Mouse (Mus musculus): ENCODE results near the gene Acot11.
A peak's percentile ranks its signal among the peaks of the same experiment; 100 is the strongest.

The Acot11 gene

DNA sequence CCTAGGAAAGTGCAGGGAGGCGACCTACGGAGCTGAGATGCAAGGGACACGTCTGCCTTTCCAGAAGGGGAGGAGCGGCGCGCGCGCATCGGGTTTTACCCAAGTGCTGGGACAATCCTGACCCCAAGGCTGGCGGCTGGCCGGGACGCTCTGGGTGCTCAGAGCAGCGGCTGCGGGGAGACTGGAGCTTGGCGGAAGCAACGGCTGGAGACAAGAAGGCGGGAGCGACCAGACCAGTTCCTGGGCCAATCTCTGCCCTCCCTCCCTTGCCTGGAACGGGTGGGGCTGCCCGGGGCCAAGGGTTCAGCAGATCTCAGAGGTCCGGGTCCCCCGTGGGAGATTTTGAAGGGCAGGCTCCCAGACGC is at the start of gene Acot11:
Acot11 (minus strand) TSS at position 89 of the 365 bp plus-strand sequence.
- DNase-seq = peak; percentile 77 to 85

DNA sequence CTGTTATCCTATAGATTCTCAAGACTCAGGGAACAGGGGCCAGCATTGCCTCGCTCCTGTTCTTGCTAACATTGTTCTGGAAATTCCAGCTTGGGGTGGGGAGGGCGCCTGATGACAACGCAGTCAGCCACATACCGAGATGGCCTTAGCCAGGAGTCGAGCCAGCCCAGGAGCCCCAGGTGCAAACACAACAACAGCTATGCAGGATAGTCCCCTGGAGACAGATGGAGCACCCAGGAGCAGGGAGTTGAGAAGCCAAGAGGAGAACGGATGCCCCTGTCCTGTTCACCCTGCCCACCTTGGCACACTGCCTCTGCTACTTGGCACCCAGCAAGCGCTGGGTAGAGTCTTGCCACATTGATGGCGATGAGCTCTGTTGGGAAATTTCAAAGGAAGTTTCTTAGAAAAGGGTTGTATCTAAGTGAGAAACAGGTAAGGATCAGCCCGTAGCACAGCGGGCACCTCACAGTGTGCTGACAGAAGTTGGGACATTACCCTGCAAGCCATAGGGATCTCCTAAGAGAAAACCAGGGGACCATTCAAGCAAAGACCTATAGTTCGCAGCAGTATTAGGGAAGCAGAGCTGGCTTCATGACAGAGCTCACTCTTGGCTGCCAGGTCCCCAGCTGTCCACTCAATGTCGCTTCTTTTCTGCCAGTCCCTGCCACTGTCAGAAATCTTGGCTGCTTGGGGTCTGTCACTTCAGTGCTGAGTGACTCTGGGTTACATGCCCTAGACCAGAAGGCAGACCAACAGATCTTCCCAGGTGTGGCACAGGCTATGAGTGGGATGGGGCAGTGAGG is 43.7 kb upstream of the Acot11 start:
- peak in 1 of 2 experiments; percentile 19 for DNase-seq

GRCm38 (mm10) chr4:106847591-106848289 is 42.9 kb upstream of the Acot11 start:
- DNase-seq = peak; percentile 84 to 91

DNA sequence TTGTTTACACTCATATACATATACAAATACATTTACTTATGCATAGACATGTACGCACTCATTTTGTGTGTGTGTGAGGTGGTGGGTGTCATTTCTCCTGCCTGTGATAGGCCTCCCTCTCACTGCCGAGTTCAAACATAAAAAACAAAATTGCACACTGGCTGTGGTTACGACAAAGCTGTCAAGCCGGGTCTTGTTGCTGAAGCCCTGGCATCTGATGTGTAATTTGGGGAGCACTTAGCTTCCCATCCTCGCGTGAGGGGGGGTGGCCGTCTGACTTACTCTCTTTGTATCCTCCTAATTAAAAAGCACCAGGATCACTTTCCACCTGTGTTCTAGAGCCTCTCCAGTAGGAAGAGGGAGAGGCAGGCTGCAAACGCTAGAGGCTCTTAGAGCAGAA is 37.8 kb upstream of the Acot11 start:
- DNase-seq = no peak

- no peak for DNase-seq
Observed at GRCm38 (mm10) chr4:106841856-106842255, 37.1 kb upstream of the Acot11 start.

DNA sequence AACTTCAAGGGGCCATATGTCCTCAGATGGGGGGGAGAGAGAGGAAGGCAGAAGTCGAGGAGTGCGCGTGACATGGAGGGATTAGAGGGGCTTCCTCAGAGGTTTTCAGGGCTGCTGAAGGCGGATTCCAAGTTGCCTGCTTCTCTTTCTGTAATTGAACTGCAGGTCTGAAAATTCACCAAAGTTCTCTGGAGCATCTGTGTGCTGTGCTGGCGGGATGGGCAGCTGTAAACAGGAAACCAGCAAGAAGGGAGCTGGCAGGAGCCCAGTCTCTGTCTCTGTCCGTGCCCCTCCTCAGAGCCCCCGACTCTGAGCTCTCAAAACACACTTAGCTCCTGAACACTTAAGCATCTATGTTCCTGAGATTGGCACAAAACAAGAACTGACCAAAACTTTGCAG is 36.5 kb upstream of the Acot11 start:
- peak in 1 of 2 experiments; percentile 31 for DNase-seq

GRCm38 (mm10) chr4:106840651-106841145 is 35.9 kb upstream of the Acot11 start:
- no peak for DNase-seq

DNA sequence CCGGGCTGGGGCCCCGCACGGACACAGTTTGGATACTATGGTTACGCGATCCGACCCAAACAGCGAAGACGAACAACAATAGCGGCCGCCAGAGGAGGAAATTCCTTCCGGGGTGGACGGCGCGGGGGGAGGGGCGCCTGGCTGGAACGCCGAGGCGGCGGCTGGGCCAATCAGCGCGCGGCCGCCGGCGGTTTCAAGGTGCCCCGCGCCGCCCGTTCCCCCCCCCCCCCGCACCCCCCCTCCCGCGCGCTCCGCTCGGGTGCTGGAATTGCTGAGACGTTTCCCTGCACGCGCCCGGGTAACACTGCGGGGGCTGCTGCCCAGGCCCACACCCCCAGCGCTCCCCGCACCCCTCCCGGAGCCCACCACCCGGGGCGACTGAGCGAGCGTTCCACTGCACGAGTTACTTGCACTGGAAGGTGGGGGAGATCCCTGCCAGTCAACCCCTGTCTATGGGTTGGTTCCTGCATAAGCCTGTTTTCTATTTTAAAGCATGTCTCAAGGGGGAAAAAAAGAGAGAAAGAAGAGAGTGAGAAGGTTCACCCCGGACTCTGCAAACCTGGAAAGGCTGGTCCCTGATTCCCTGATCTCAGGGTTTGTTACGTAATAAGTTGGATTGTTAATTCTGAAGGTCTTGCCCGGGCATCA is 35.3 kb upstream of the Acot11 start:
- DNase-seq = peak; percentile 96 to 98

DNA sequence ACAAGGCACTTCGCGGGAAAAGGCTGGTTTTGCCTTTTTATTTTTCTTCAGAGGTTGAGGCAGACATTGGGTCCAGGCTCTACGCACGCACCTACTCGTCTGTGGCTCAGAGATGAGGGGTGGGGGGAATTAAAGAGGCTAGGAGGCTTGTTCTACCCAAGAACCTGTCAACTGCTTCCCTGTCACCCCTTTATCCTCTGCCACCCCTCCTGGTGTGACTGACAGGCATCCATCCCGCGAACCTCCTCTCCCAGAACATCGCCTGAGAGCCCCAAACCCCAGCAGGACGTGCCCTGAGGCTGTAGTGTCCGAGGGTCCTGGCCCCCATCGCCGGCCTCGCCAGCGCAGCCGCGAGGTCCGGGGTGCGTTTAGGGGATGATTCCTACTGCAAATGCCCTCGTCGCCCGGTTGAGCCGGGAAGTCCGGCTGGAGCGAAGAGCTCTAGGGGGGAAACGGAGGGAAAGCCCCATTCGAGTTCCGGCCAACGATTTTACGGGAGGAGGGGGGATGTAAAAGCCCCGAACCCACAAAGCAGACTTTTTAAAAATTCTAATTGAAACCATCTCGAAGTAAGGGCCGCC is 34.5 kb upstream of the Acot11 start:
- DNase-seq = peak; percentile 64 to 71

DNA sequence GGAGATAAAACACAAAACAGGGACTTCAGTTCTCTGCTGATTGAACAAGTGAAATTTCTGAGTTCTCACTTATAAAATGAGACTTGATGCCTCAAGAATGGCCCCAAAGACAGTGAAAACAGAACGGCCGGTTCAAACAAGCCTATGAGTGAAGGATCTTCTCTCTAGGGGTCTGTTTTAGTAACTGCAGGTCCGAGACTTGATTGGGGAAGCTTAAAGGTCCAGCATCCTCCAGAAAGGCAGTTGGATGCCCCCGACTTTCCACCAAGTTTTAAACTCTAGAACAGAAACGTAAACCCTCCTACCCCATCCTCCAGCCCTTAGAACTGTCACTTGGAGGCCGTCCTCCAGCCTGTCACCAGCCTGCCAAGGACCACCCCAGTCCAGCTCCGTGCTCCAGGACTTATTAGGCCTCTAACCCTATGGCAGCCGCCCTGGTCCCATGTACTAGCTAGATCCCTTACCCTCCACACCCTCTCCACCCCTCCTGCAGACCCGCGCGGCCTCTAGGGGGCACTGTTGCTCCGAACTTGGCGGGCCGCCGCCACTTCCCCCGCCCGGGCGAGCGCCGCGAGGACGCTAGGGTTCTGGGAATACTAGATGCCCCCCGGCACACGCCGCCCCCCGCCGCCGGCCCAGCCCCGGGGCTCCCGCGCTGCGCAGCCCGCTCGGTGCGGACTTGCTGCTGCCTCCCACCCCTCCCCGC is 33.9 kb upstream of the Acot11 start:
- DNase-seq = peak; percentile 97 to 99

DNA sequence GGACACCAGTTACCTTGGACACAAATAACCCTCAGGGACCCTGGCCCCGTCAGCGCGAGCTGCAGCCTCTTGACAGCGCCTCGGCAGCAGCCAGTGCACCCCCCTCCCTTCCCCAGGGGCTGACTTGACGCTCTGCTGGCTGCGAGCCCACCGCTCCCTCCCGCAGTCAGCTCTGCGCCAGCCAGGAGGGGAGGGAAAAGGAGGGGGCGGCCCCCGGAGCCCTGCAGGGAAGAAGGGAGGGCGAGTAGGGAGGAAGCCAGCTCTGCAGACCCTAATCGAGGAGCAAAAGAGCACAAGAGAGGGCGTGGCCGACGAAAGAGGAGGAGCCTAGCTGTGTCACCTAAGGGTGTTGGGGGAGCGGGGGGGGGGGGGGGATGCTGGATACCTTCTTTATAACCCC is 33.2 kb upstream of the Acot11 start:
- peak; percentile 84 to 90 for DNase-seq

- no peak for DNase-seq
Observed at GRCm38 (mm10) chr4:106837425-106837824, 32.6 kb upstream of the Acot11 start.

- DNase-seq = no peak
Observed at GRCm38 (mm10) chr4:106830545-106831112, 25.8 kb upstream of the Acot11 start.

GRCm38 (mm10) chr4:106827738-106828361 is 23.1 kb upstream of the Acot11 start:
- peak; percentile 86 to 92 for DNase-seq

- DNase-seq = no peak
Observed at GRCm38 (mm10) chr4:106825229-106825628, 20.4 kb upstream of the Acot11 start.

- no peak for DNase-seq
Observed at GRCm38 (mm10) chr4:106819404-106819803, 14.6 kb upstream of the Acot11 start.

DNA sequence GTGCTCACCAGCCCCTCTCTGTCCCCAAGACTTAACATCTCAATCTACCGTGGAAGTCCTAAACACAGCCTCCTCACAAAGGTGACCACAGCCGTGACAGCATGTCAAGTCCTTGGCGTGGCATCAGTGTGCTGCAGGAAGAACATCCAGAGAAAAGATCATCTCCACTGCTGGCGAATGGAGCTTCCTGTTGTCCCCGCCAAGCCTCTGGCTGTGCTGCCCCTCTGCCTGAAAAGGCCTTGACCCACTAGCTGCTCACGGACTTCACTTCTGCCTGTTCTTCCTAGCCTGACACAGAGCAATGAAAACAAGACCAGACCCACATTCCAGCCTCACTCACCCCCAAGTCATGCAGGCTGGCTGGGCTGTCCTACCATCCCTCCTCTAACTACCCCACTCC is 13.5 kb upstream of the Acot11 start:
- DNase-seq = no peak

GRCm38 (mm10) chr4:106817017-106817416 is 12.2 kb upstream of the Acot11 start:
- no peak for DNase-seq

DNA sequence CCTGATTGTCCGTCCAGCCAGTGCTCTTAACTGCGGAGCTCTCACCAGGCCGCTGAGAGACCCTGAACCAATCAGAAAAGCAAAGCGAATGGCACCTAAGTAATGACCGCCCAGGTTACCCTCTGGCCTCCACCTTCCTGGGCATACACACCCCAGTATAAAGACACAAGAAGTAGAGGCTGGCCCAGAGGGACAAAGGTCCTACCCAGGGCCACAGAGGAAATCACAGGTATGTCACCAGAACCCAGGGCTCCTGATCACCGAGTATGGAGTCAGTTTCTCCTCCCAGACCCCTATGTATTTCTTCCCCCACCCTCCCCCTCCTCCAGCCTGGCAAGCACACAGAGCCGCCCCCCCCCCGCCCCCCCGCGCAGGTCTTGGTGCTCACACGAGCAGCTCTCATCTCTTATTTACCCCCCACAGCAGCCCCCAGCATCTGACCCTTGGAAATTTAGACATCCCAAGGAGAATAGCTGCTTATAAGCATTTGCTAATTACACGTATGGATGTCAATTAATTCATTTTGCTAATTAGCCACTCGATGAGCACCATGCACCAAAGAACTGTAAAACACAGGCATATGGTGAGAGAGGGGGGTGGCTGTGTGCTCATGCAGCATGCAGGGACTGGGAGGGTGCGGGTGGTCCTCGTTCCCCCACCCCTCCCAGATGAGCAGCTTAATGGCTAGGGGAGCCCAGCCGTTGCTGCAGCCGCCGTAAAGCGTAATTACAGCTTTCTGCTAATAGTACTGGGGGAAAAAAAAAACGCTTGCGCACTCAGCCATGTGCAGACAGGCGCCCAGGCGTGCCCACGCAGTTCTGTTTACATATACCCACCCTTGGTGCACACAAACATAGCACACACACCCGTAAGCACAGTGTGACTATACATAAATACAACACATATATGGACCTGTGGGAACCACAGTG is 10.9 kb upstream of the Acot11 start:
- peak in 1 of 2 experiments; percentile 43 for DNase-seq

DNA sequence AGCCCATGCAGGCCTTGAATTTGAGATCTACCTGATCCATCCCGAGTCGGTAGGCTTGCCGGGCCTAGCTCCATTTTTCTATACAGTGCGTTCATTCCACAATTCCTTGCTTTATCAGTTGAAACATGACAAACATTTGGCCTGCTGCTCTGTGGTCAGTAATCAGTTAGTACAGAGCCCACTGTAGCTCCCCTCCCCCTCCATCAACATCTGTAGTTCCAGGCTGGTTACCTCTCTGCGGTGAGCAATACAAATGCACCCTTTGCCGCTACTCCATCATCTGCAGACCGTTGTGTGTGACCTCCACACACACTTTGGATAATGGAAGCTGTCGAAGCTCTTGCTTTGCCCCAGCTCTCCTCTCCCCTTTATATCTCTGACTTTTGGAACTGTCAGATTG is 6.4 kb upstream of the Acot11 start:
- DNase-seq = no peak
